Mouse (Mus musculus) hindbrain, embryonic 11.5 days (tissue): ENCODE results near the gene Tubal3. TPM values are rescaled to one million over a fixed set of nuclear protein-coding genes. Genes with fewer than 3 reads are reported as not detected.

Experiments
- ATAC-seq: fragments of 200-750 bp; cut with Nextera tagmentation; 2 replicates; pipeline ENCODE4 v1.8.0; 2017; ENCODE audit warnings: mild to moderate bottlenecking, moderate TSS enrichment, moderate library complexity; ENCODE audit not compliant: low FRiP score
- DNase-seq: peaks from one replicate; pipeline ENCODE4 v3.0.0-alpha.2; 2015; ENCODE audit warnings: low spot score
- H3K27ac ChIP-seq: fragments of 300-500 bp; sonication (generic); 2 replicates; pipeline ENCODE4 v1.5.1; 2014; ENCODE audit warnings: mild to moderate bottlenecking, low read depth, low read length
- H3K27me3 ChIP-seq: fragments of 300-500 bp; sonication (generic); 2 replicates; pipeline ENCODE4 v1.6.1; 2014; ENCODE audit warnings: mild to moderate bottlenecking, low read length, moderate library complexity, mixed read lengths; ENCODE audit not compliant: control insufficient read depth, insufficient read depth
- H3K36me3 ChIP-seq: fragments of 300-500 bp; sonication (generic); 2 replicates; pipeline ENCODE4 v1.6.1; 2014; ENCODE audit warnings: mild to moderate bottlenecking, low read length, moderate library complexity, mixed read lengths; ENCODE audit not compliant: control insufficient read depth, insufficient read depth
- H3K4me1 ChIP-seq: fragments of 300-500 bp; sonication (generic); replicated peaks from 2 replicates; pipeline ENCODE4 v1.6.1; 2014; ENCODE audit warnings: low read length, mixed read lengths; ENCODE audit not compliant: control insufficient read depth, insufficient read depth
- H3K4me2 ChIP-seq: fragments of 300-500 bp; sonication (generic); replicated peaks from 2 replicates; pipeline ENCODE4 v1.6.1; 2014; ENCODE audit warnings: mild to moderate bottlenecking, low read depth, low read length
- H3K4me3 ChIP-seq: fragments of 300-500 bp; sonication (generic); 2 replicates; pipeline ENCODE4 v1.5.1; 2014; ENCODE audit warnings: low read depth, low read length
- H3K9ac ChIP-seq: fragments of 300-500 bp; sonication (generic); 2 replicates; pipeline ENCODE4 v1.6.1; 2014; ENCODE audit warnings: low read depth, low read length
- H3K9me3 ChIP-seq: fragments of 300-500 bp; sonication (generic); 2 replicates; pipeline ENCODE4 v1.6.1; 2016; ENCODE audit warnings: low read length; ENCODE audit not compliant: control insufficient read depth
- WGBS: fragments of 180-500 bp; shearing (Covaris S2); extraction: QIAGEN DNeasy Blood & Tissue Kit; methylation state at CpG from one replicate; pipeline ENCODE4 v1.1.7; 2014; 5-methylcytosine and 5-hydroxymethylcytosine counted together
- polyA plus RNA-seq: library from polyadenylated mRNA; unstranded; fragments of >200 nt; fragmentation: Nextera tagmentation; extraction: Ambion mirVana; gene quantifications from 2 replicates; pipeline ENCODE4 v1.2.1, GENCODE M21; 2014

Gene Tubal3
- polyA plus RNA-seq, 1 experiment from 2014 or later: not detected

DNA sequence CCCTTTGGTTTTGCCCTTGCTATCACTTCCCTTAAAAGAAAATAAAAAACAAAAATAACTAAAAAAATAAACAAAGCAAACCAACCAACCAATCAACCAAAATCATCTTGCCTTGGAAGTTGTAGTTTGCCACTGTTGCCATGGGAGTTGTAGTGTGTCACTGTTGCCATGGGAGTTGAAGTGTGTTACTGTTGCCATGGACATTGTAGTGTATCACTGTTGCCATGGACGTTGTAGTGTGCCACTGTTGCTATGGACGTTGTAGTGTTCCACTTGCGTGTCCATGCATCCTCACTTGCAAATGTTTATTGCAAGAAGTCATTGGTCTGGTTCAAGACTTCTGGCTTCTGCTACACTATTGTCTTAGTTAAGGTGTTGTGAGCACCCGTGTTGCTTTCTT is 29.2 kb downstream of the Tubal3 start:
- Histone ChIP-seq H3K9me3 (no peaks in the 10 kb centered on the region), H3K36me3 (no peaks in the 10 kb centered on the region), H3K4me3 (no peak overlapping the region), H3K27ac (no peak overlapping the region), H3K4me2 (no peak overlapping the region), H3K4me1 (no peaks in the 10 kb centered on the region), H3K9ac (no peak overlapping the region), H3K27me3 (no peaks in the 10 kb centered on the region)
- 86% methylated on average over 4 of the region's 4 CpGs for WGBS
- DNase-seq (no peak), ATAC-seq (no peak)

GRCm38 (mm10) chr13:3949477-3949876 is 31.4 kb downstream of the Tubal3 start:
- ATAC-seq (no peak), DNase-seq (no peak)
- Histone ChIP-seq H3K4me3 (no peak overlapping the region), H3K36me3 (no peaks in the 10 kb centered on the region), H3K4me1 (no peaks in the 10 kb centered on the region), H3K27me3 (no peaks in the 10 kb centered on the region), H3K27ac (no peak overlapping the region), H3K9me3 (no peaks in the 10 kb centered on the region), H3K4me2 (no peak overlapping the region), H3K9ac (no peak overlapping the region)
- 90% methylated on average over 4 of the region's 4 CpGs for WGBS

DNA sequence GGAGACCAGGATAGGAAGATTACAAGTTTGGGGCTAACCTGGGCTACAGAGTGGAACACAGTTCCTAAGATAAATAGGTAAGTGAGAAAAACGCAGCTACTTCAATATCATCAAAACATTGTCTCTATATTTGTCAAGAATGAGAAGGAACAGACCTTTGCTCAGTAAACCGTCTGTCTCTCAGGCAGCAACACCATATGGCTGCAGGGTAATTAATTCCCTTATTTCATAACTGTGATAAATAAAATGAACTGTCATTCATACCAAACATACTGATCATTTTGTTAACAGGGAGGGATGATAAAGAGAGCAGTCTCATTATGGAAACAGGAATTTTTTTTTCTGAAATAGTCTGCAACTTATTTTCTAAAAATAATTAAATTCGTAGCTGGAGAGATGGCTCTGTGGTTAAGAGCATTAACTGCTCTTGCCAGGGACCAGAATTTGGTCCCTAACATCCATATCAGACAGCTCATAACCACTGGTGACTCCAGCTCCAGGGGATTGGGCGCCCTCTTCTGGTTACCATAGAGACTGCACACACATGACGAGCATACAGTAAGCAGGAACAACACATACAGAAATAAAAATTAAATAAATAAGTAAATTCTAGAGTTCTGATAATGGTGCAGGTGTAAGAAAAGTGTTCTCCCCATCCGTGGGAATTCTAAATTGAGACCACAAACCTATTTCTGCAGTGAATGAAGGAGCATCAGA is 33.3 kb downstream of the Tubal3 start:
- Histone ChIP-seq H3K4me2 (no peak overlapping the region), H3K27ac (no peak overlapping the region), H3K36me3 (no peaks in the 10 kb centered on the region), H3K9ac (no peak overlapping the region), H3K9me3 (no peaks in the 10 kb centered on the region), H3K4me3 (no peak overlapping the region), H3K27me3 (no peaks in the 10 kb centered on the region), H3K4me1 (no peaks in the 10 kb centered on the region)
- WGBS: 83% methylated on average over 6 of the region's 6 CpGs
- peak; percentile 1 for DNase-seq
- ATAC-seq: no peak

DNA sequence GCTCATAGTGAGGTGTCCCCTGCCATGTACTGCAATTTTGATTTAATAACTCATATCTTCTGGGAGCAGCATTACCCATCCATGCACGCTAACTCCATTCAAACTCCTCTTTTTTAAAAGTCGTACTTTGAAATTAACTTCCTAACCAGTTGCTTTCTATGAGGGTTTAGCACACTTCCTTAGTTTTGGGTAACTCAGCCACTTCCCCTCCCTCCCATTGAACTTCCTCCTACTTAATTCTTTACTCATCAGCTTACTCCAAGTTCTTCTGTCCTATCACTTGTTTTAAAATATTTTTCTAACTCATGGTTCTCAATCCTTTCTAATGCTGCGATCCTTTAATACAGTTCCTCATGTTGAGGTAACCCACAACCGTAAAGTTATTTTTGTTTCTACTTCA is 50.8 kb downstream of the Tubal3 start:
- no peak for ATAC-seq
- WGBS: 88% methylated on average over 4 of the region's 4 CpGs

More for the DNA sequence above, 50.8 kb downstream of the Tubal3 start:
- Histone ChIP-seq H3K4me3 (no peak overlapping the region), H3K27me3 (no peaks in the 10 kb centered on the region), H3K4me1 (no peaks in the 10 kb centered on the region), H3K9me3 (no peaks in the 10 kb centered on the region), H3K9ac (no peak overlapping the region), H3K36me3 (no peaks in the 10 kb centered on the region), H3K27ac (no peak overlapping the region), H3K4me2 (no peak overlapping the region)
- no peak for DNase-seq

Other genes with a start within 250 kb of the Tubal3 start
- not detected in 2 replicates for gene Calml3, start 114.0 kb upstream of the Tubal3 start, polyA plus RNA-seq
- not detected in 2 replicates for gene Calm4, start 80.5 kb upstream of the Tubal3 start, polyA plus RNA-seq
- gene Calm5, start 64.1 kb upstream of the Tubal3 start, polyA plus RNA-seq: not detected in 2 replicates
- gene Net1, start 54 bp upstream of the Tubal3 start, polyA plus RNA-seq: 31.4 and 33.9 TPM in 2 replicates
- gene Ucn3, start 27.1 kb downstream of the Tubal3 start, polyA plus RNA-seq: not detected in 2 replicates
- 0.06 and 0.22 TPM in 2 replicates for gene Akr1c14, start 130.7 kb downstream of the Tubal3 start, polyA plus RNA-seq
- gene Akr1c18, start 232.4 kb downstream of the Tubal3 start, polyA plus RNA-seq: not detected in 2 replicates